Mouse (Mus musculus): Measurements from ENCODE around the gene Nxpe4. TPM values are rescaled to one million over a fixed set of nuclear protein-coding genes. Genes with fewer than 3 reads are reported as not detected.
"Not testable (repeated sequence)": the region's sequence is repeated elsewhere in the genome, so short reads cannot be mapped to it uniquely, and the experiment has no call there.

The Nxpe4 gene
- polyA plus RNA-seq, 1 experiment from 2014 or later, result 6.4 TPM

DNA sequence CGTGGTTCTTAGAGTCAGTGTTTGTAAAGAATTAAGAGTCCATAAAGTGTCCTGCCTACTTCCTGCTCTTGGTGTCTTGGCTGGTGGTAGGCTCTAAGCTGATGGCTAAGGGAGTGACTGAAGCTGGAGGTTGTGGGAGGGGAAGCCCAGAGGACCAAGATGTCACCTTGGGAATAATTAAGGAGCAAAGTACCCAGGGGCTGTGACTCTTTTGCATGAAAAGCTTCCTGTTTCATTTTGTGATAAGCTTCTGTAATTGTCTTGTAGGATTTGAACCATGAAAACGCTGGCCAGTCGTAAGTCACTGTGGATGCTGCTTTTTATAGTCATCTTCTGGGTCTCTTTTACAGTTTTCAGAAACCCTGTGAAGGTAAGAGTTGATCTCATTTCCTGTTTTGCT is 228.2 kb downstream of the Nxpe4 start:
- ATAC-seq, result no peak
- Histone ChIP-seq H3K4me2 (replicated peaks) (no peak overlapping the region), H3K4me1 (replicated peaks) (no peaks in the 10 kb centered on the region), H3K4me3 (replicated peaks) (no peak overlapping the region), H3K36me3 (no peaks in the 10 kb centered on the region), H3K27me3 (no peaks in the 10 kb centered on the region), H3K9ac (replicated peaks) (no peak overlapping the region), H3K27ac (no peak overlapping the region), H3K9me3 (no peaks in the 10 kb centered on the region)
- 85% methylated on average over 3 of the region's 3 CpGs for WGBS

DNA sequence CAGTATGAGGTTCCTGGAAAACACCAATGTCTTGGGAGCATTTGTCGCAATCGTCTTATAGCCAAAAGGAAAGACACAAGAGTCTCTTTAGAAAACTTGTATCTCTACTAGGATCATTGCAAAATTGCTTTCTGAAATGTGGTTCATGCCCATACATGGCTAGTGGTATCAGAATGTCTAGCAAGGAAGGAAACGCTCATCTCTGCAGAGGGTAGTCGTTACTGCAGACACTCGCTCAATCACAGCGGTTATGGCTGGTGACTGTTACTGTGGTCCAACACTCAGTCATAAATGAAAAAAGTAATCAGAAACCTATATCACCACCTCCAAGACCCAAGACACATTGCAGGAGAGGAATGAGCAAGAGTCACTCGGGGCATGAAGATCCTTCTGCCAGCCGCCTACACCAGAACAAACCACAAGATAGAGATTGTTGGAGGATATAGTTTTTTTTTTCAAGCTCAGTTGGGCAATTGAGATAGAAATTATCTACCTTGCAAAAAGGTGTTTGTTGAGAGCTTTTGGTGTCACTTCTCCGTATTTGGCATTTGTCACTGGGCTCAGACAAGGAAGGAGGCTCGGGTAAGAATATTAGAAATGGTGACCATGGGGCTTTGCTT is 241.9 kb downstream of the Nxpe4 start:
- H3K9ac ChIP-seq (replicated peaks), result no peak overlapping the region
- H3K4me2 ChIP-seq (replicated peaks), result no peak overlapping the region
- H3K27ac ChIP-seq, result no peak overlapping the region
- H3K36me3 ChIP-seq, result no peaks in the 10 kb centered on the region
- no peak overlapping the region for H3K4me3 ChIP-seq (replicated peaks)
- no peaks in the 10 kb centered on the region for H3K4me1 ChIP-seq (replicated peaks)
- ATAC-seq, result no peak
- WGBS, result 96% methylated on average over 10 of the region's 10 CpGs
- no peaks in the 10 kb centered on the region for H3K27me3 ChIP-seq
- no peaks in the 10 kb centered on the region for H3K9me3 ChIP-seq

DNA sequence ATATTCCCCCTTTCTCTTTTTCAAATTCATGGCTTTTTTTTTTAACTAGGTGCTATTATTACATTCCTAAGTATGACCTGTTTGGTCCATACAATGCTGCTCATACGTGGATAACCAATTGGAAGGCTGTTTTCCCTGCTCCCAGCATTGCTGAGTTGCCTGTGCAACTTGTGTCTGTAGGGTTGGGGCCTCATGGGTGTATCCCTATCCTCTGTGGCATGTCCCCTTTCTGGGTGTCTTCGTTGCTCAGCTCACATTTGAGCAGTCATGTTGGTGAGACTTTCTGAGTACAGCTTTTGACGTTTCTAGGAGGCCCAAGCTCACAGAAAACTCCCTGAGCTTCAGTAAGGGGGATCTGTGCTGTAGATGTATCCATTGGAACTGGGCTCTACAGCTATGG is 242.9 kb downstream of the Nxpe4 start:
- no peaks in the 10 kb centered on the region for H3K9me3 ChIP-seq
- H3K4me3 ChIP-seq (replicated peaks), result no peak overlapping the region
- 65% methylated on average over 3 of the region's 3 CpGs for WGBS
- H3K4me1 ChIP-seq (replicated peaks), result no peaks in the 10 kb centered on the region
- no peak overlapping the region for H3K27ac ChIP-seq
- H3K4me2 ChIP-seq (replicated peaks), result no peak overlapping the region
- H3K9ac ChIP-seq (replicated peaks), result no peak overlapping the region
- no peaks in the 10 kb centered on the region for H3K27me3 ChIP-seq
- no peaks in the 10 kb centered on the region for H3K36me3 ChIP-seq
- ATAC-seq, result no peak

DNA sequence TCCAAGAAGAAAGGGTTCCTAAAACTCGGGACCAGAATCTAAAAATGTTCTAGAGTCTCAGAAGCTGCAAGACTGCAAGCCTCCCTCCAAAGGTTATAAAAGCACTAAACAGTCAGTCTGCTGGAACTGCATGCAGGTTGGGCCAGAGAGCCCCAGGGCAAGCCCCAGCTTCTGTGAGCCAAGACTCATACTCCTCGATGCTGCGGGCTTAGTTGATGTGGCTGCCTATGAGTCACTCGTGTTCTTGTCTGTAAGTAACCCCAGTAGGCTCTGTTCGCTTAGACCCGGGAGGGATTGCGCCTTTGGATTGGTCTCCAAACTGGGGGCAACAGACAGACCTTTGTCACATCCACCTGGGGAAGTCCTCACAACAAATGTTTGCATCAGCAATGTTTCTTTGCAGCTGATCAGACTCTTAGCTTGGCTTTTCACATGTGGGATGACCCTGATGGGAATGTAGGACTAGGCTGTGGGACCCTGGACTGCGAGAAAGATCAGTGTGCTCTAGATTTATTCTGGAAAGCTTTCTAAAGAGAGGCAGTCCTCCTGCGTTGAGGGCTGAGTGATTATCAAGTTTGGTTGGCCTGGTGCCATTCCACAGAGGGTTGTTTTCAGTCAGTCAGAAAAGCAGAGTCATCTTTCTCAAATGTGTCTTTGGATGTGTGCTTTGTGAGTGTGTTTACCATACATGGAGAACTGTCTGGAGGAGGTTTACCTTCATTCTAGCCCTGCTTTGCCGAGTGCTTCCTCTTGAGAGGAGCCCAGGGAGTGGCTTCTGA is 245.9 kb downstream of the Nxpe4 start:
- H3K27me3 ChIP-seq, result no peaks in the 10 kb centered on the region
- no peak overlapping the region for H3K27ac ChIP-seq
- ATAC-seq, result no peak
- no peak overlapping the region for H3K9ac ChIP-seq (replicated peaks)
- H3K4me3 ChIP-seq (replicated peaks), result no peak overlapping the region
- no peaks in the 10 kb centered on the region for H3K9me3 ChIP-seq
- WGBS, result 85% methylated on average over 10 of the region's 10 CpGs
- no peak overlapping the region for H3K4me2 ChIP-seq (replicated peaks)
- H3K36me3 ChIP-seq, result no peaks in the 10 kb centered on the region
- no peaks in the 10 kb centered on the region for H3K4me1 ChIP-seq (replicated peaks)

DNA sequence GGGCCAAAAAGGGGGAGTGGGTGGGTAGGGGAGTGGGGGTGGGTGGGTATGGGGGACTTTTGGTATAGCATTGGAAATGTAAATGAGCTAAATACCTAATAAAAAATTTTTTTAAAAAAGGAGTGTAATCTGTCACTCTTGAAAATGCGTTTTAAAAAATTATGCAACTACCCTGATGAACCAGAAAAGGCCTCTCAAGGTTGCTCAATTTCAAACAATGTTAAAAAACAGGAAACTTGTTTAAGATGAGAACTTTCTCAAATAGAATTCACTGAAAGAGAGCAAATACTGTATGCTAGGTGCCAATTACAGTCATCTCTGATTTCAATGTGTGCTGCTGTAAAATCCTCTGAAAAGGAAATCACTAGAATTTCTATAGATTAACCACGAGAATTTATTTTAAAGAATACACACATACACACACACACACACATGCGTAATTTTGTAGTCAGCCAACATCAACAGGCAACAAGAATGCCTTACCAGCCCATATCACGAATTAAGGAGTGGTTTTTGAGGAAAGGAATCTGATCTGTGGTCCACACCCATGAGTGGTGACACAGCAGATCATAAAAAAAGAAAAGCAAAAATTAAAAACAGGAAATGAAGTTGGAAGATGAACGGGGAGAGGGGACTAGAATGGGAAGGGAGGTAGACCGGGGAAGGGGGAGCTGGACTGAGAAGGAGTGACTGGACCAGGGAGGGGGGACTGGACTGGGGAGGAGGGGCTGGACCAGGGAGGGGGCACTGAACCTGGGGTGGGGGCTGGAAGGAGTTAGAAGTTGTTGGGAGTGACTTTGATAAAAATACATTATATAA is 248.6 kb downstream of the Nxpe4 start:
- Histone ChIP-seq H3K9ac (replicated peaks) (no peak overlapping the region), H3K4me3 (replicated peaks) (no peak overlapping the region), H3K4me1 (replicated peaks) (no peaks in the 10 kb centered on the region), H3K9me3 (no peaks in the 10 kb centered on the region), H3K36me3 (no peaks in the 10 kb centered on the region), H3K27ac (no peak overlapping the region), H3K27me3 (no peaks in the 10 kb centered on the region), H3K4me2 (replicated peaks) (no peak overlapping the region)
- no peak for ATAC-seq
- WGBS, result 86% methylated on average over 6 of the region's 6 CpGs

DNA sequence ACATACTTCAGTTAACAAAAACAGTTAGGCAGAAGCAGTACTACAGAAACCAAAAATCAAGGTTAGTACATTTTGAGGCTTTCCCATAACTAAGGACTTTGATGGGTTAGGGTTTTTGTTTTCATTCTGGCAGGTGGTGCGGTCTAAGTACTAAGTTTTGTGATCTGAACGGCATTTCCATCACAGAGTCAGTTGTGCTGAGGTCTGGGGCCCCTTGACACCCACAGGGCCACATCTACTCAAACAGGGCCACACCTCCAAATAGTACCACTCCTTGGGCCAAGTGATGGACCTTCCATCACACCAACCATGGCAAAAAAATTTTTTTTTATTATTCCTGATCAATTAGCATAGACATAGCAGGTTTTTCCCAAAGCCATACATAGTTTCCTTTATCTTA is 251.8 kb downstream of the Nxpe4 start:
- H3K27me3 ChIP-seq, result no peaks in the 10 kb centered on the region
- no peak overlapping the region for H3K4me2 ChIP-seq (replicated peaks)

DNA sequence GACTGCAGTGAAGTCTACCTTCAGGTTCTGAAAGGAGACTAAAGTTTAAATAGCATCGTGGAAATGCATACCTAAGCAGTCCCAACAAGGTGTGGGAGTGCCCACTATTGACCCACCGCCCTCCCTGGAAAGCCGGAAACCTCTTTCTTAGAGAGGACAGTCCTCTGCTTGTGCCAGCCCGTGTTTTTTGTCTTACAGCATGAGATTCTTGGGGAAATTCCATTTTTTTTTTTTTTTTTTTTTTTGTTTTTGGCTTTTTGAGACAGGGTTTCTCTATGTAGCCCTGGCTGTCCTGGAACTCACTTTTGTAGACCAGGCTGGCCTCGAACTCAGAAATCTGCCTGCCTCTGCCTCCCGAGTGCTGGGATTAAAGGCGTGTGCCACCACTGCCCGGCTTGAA is 255.5 kb downstream of the Nxpe4 start:
- H3K4me2 ChIP-seq (replicated peaks); H3K36me3 ChIP-seq; H3K4me3 ChIP-seq (replicated peaks); H3K9me3 ChIP-seq; H3K27ac ChIP-seq; ATAC-seq; H3K9ac ChIP-seq (replicated peaks); H3K4me1 ChIP-seq (replicated peaks); H3K27me3 ChIP-seq: not testable (repeated sequence)
- 88% methylated on average over 8 of the region's 8 CpGs for WGBS

More for the DNA sequence above, 251.8 kb downstream of the Nxpe4 start:
- Histone ChIP-seq H3K9me3 (no peaks in the 10 kb centered on the region), H3K4me3 (replicated peaks) (no peak overlapping the region), H3K4me1 (replicated peaks) (no peaks in the 10 kb centered on the region), H3K36me3 (no peaks in the 10 kb centered on the region), H3K9ac (replicated peaks) (no peak overlapping the region), H3K27ac (no peak overlapping the region)
- ATAC-seq, result no peak
- WGBS, result 54% methylated on average over 2 of the region's 2 CpGs

DNA sequence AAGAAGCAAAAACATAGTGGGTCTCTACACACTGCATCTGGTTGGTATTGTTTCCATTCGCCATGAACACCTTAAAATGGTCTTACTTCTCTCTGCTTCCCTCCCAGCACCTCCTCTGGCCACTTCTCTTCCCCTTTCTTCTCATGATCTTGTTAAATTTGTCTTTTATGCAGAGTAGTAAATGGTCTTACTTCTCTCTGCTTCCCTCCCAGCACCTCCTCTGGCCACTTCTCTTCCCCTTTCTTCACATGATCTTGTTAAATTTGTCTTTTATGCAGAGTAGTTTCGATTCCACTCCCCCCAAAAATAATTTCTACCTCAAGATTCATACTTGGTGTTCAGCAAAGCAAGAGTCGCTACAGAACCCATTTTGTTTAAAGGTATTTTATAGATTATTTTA is 256.2 kb downstream of the Nxpe4 start:
- Histone ChIP-seq H3K9ac (replicated peaks) (no peak overlapping the region), H3K4me2 (replicated peaks) (no peak overlapping the region), H3K27ac (no peak overlapping the region), H3K4me3 (replicated peaks) (no peak overlapping the region), H3K36me3 (no peaks in the 10 kb centered on the region), H3K27me3 (no peaks in the 10 kb centered on the region), H3K4me1 (replicated peaks) (no peaks in the 10 kb centered on the region), H3K9me3 (no peaks in the 10 kb centered on the region)
- no peak for ATAC-seq
- 83% methylated on average over 3 of the region's 3 CpGs for WGBS

DNA sequence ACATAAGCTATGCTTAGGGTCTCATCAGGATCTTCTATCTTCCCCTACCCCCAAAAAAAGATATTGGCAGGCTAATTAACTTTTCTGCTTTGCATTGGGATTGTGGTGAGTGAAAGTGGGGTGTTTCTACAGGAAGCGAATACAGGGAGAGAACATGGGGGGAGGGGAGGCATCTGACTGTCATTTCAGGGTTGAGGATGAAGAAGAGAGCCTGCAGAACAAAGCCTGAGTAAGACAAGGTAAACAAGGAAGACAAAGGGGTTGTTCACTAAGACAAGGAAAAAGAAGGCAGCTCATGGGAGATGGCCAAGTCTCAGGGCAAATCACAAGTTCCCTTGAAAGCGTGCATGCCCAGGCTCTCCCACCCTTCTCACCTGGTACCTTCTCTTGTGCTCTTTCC is 256.6 kb downstream of the Nxpe4 start:
- no peak overlapping the region for H3K4me3 ChIP-seq (replicated peaks)
- H3K36me3 ChIP-seq, result no peaks in the 10 kb centered on the region
- H3K4me2 ChIP-seq (replicated peaks), result no peak overlapping the region
- WGBS, result 76% methylated on average over 2 of the region's 2 CpGs
- H3K27me3 ChIP-seq, result no peaks in the 10 kb centered on the region
- no peak for ATAC-seq
- no peaks in the 10 kb centered on the region for H3K9me3 ChIP-seq
- H3K9ac ChIP-seq (replicated peaks), result no peak overlapping the region
- no peak overlapping the region for H3K27ac ChIP-seq
- no peaks in the 10 kb centered on the region for H3K4me1 ChIP-seq (replicated peaks)

DNA sequence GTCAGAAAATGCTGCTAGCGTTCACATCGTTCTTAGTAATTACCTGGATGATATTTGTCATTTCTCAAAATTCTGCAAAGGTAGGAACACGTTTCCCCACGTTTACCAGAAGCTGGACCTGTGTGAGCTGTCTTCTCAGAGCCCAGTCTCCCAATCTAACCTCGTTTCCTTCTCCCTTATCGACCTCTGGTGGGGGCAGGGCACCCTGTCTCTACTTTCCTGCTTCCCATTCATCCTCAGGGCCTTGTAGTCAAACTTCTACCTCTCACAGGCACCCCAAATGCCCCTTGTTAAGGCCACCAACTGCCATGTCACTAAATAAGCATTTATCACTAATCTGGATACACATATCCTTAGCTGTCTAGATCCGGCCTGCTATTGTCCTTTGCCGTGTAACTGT is 257.0 kb downstream of the Nxpe4 start:
- no peak for ATAC-seq
- Histone ChIP-seq H3K9me3 (no peaks in the 10 kb centered on the region), H3K9ac (replicated peaks) (no peak overlapping the region), H3K27ac (no peak overlapping the region), H3K4me3 (replicated peaks) (no peak overlapping the region), H3K4me1 (replicated peaks) (no peaks in the 10 kb centered on the region), H3K4me2 (replicated peaks) (no peak overlapping the region), H3K27me3 (no peaks in the 10 kb centered on the region), H3K36me3 (no peaks in the 10 kb centered on the region)
- WGBS, result 74% methylated on average over 8 of the region's 8 CpGs

DNA sequence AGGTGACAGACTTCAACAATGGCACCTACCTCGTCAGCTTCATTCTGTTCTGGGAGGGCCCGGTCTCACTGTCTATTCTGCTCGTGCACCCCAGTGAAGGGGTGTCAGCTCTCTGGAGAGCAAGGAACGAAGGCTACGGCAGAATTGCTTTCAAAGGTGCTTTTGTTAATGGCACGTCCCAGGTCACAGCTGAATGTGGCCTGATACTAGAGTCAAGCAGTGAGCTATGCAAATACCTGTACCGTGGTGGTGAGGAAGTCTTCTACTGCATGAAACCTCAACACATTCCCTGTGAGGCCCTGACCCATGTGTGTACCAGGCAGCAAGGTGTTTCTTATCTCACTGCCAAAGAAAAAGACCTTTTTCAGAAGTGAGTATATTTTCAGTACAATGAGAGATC is 258.6 kb downstream of the Nxpe4 start:
- H3K27ac ChIP-seq, result no peak overlapping the region
- H3K9ac ChIP-seq (replicated peaks), result no peak overlapping the region
- H3K4me3 ChIP-seq (replicated peaks), result no peak overlapping the region
- no peaks in the 10 kb centered on the region for H3K4me1 ChIP-seq (replicated peaks)
- no peaks in the 10 kb centered on the region for H3K9me3 ChIP-seq
- H3K27me3 ChIP-seq, result no peaks in the 10 kb centered on the region
- no peaks in the 10 kb centered on the region for H3K36me3 ChIP-seq
- 82% methylated on average over 7 of the region's 7 CpGs for WGBS
- no peak overlapping the region for H3K4me2 ChIP-seq (replicated peaks)
- ATAC-seq, result no peak

DNA sequence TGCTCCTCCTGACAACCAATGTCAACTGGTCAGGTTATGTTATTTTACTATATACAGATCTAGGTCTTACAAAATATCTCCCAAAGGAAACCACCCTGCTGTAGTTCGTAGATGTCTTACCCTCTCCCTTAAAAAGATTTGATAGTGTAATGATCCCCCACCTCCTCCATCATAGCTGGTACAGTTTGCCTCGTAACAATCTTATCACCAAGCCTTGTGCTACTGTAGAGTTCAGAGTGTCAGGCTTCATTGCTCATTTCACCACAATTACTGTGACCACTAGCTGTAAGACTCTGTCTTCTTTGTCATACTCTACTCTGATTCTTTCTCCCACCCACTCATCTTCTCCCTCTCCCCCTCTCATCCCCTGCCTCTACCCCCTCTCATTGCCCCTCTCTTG is 259.2 kb downstream of the Nxpe4 start:
- no peak overlapping the region for H3K4me2 ChIP-seq (replicated peaks)
- no peak overlapping the region for H3K4me3 ChIP-seq (replicated peaks)
- H3K9ac ChIP-seq (replicated peaks), result no peak overlapping the region
- no peaks in the 10 kb centered on the region for H3K9me3 ChIP-seq
- no peaks in the 10 kb centered on the region for H3K36me3 ChIP-seq
- no peaks in the 10 kb centered on the region for H3K27me3 ChIP-seq
- H3K4me1 ChIP-seq (replicated peaks), result no peaks in the 10 kb centered on the region
- 90% methylated on average over 2 of the region's 2 CpGs for WGBS
- no peak overlapping the region for H3K27ac ChIP-seq
- no peak for ATAC-seq
